Mouse (Mus musculus): ENCODE results near the gene Mmp28. TPM values are rescaled to one million over a fixed set of nuclear protein-coding genes. Genes with fewer than 3 reads are reported as not detected.
A peak's percentile ranks its signal among the peaks of the same experiment; 100 is the strongest.

Mmp28 gene
- polyA plus RNA-seq, 1 experiment from 2014 or later: 3.2 TPM

DNA sequence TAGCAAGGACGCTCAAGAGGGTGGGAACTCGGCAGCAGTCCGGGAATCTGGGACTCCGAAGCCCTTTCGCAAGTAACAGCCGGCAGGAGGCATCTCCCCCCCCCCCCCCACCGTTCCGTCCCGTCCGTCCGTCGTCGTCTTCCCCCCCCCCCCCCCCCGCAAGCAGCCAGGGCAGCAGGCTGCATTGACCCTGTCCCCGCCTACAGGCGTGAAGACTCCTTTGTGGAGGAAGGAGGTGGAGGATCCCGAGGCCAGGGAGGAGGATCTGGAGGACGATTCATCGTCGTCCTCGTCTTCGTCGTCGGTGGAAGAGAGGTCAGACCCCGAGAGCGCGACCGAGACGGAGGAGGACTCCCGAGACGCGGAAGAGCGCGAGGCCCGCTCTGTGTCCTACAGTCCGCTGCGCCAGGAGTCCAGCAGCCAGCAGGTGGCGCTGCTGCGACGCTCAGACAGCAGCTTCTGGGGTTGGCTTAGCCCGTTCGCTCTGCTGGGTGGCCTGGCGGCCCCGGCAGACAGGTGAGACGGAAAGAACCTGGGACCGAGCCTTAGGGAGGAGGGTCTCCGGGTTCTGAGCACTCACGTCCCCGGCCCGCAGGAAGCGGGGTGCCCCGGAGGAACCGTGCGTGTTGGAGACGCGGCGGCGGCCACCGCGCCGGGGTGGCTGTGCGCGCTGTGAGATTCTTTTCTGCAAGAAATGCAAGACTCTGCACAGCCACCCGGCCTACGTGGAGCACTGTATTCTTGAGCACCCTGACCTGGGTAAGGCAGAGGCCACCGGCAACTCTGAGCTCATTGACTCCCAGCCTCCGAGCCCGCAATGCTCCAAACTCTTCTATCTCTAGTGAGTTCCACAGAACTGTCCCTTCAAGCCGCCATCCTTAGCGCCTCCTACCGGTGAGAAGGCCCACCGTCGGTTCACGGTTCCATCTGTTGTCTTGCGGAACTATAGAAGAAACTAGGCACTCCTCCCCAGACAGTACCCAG lies 22.5 kb downstream of the Mmp28 start:
- ATAC-seq (ENCODE audit: insufficient read depth, low FRiP score, low TSS enrichment) (peak; percentile 95), DNase-seq (ENCODE audit: low spot score) (peak; percentile 96)
- H3K27me3 ChIP-seq (ENCODE audit: control insufficient read depth, insufficient read depth, low read length): peaks cover 44% of the 10 kb centered on the region
- WGBS: under 1% methylated on average over 67 of the region's 75 CpGs
- H3K27ac ChIP-seq (ENCODE audit: low read depth, low read length): no peak overlapping the region
- peak overlapping the region; percentile 49 for H3K9ac ChIP-seq (ENCODE audit: low read length)
- no peaks in the 10 kb centered on the region for H3K9me3 ChIP-seq (ENCODE audit: control insufficient read depth, low read length)
- no peaks in the 10 kb centered on the region for H3K36me3 ChIP-seq (ENCODE audit: control insufficient read depth, insufficient read depth, low read length)
- peak overlapping the region; percentile 90 for H3K4me2 ChIP-seq (ENCODE audit: low read depth)
- H3K4me1 ChIP-seq (ENCODE audit: control insufficient read depth, insufficient read depth, low read length): no peaks in the 10 kb centered on the region
- peak overlapping the region; percentile 48 for H3K4me3 ChIP-seq (ENCODE audit: low read depth, low read length)

DNA sequence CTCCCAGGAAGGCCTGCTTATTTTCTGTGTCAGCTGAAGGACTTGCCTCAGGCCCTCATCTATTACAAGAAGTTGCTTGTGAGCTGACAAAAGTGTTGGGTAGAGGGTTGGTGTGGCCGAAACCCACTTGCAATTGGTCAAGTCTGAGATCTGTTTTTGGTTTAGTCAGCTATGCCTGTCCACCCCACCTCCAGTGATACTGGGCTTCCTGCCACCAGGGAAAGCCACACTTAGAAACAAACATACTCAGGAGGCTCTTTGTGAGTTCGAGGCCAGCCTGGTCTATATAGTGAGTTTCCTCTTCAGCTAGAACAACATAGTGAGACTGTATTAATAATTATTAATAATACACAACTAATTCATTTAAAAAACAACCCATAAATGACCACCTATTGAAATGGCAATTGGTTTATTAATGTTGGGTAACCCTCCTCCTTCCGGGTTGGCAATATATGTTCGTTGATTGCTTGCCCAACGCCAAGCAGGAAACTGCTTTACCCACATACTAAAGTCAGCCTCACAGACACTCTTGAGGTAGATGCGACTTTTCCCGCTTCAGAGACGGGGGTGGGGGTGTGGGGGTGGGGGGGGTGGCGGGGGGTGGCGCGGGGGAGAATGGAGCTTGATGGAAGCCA lies 23.3 kb downstream of the Mmp28 start:
- Histone ChIP-seq H3K9ac (ENCODE audit: low read length) (no peak overlapping the region; the same call in 1 of the 2 replicates), H3K9me3 (ENCODE audit: control insufficient read depth, low read length) (no peaks in the 10 kb centered on the region), H3K27me3 (ENCODE audit: control insufficient read depth, insufficient read depth, low read length) (peaks cover 36% of the 10 kb centered on the region), H3K4me3 (ENCODE audit: low read depth, low read length) (peak overlapping the region; percentile 48; the same call in 1 of the 2 replicates), H3K4me2 (ENCODE audit: low read depth) (peak overlapping the region; percentile 90), H3K36me3 (ENCODE audit: control insufficient read depth, insufficient read depth, low read length) (no peaks in the 10 kb centered on the region), H3K27ac (ENCODE audit: low read depth, low read length) (no peak overlapping the region), H3K4me1 (ENCODE audit: control insufficient read depth, insufficient read depth, low read length) (no peaks in the 10 kb centered on the region)
- ATAC-seq (ENCODE audit: insufficient read depth, low FRiP score, low TSS enrichment) (no peak), DNase-seq (ENCODE audit: low spot score) (no peak)
- WGBS: 32% methylated on average over 11 of the region's 11 CpGs

DNA sequence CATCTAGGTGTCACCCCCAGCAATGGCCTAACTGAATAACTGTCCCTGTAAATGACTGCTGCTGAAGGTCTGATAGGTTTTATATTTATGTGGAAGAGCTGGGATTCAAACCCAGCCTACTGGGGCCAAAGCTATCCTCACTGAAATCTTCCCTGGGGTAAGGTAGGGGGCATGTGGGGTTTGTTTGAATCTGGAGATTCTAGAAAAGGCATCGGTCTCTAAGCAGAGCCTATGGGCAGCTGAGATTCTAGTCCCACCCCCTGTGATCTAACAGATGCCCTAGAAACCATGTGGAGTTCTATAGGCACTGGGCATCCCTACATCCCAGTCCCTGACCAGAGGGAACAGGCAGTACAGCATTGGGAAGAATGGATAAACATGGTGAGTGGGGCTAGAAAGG lies 25.5 kb downstream of the Mmp28 start, which contains the start of gene 1700020L24Rik:
Gene 1700020L24Rik, plus strand, starts transcription at position 301 of the 400 bp plus-strand sequence.
- Histone ChIP-seq H3K4me1 (ENCODE audit: control insufficient read depth, insufficient read depth, low read length) (no peaks in the 10 kb centered on the region), H3K4me3 (ENCODE audit: low read depth, low read length) (no peak within 1 kb of the TSS), H3K27me3 (ENCODE audit: control insufficient read depth, insufficient read depth, low read length) (peaks cover 15% of the 10 kb centered on the region), H3K9me3 (ENCODE audit: control insufficient read depth, low read length) (no peaks in the 10 kb centered on the region), H3K36me3 (ENCODE audit: control insufficient read depth, insufficient read depth, low read length) (no peaks in the 10 kb centered on the region), H3K27ac (ENCODE audit: low read depth, low read length) (no peak within 1 kb of the TSS), H3K4me2 (ENCODE audit: low read depth) (no peak within 1 kb of the TSS), H3K9ac (ENCODE audit: low read length) (no peak within 1 kb of the TSS)
- 92% methylated on average over 1 of the region's 1 CpGs for WGBS
- no peak for DNase-seq (ENCODE audit: low spot score)
- ATAC-seq (ENCODE audit: insufficient read depth, low FRiP score, low TSS enrichment): no peak

DNA sequence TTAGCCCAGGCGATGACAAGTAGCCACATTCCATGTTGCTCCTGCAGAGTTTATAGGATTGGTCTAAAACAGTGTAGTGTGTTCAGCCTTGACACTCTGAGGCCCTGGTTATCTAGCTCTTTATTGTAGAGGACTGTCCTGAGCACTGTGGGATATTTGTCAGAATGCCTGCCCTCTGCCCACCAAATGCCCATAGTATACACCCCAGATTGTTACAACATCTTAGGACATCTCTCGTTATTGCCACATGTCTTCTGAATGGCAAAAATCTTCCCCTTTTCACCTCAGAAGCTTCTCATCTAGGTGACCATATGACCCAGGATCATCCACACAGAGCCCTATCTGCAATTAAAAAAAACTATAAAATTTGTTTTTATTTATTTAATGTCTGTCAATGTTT lies 30.3 kb downstream of the Mmp28 start:
- Histone ChIP-seq H3K4me1 (ENCODE audit: control insufficient read depth, insufficient read depth, low read length) (no peaks in the 10 kb centered on the region), H3K4me2 (ENCODE audit: low read depth) (no peak overlapping the region), H3K9ac (ENCODE audit: low read length) (no peak overlapping the region), H3K27me3 (ENCODE audit: control insufficient read depth, insufficient read depth, low read length) (peaks cover 3% of the 10 kb centered on the region), H3K4me3 (ENCODE audit: low read depth, low read length) (no peak overlapping the region), H3K9me3 (ENCODE audit: control insufficient read depth, low read length) (no peaks in the 10 kb centered on the region), H3K27ac (ENCODE audit: low read depth, low read length) (no peak overlapping the region), H3K36me3 (ENCODE audit: control insufficient read depth, insufficient read depth, low read length) (no peaks in the 10 kb centered on the region)
- 87% methylated on average over 2 of the region's 2 CpGs for WGBS
- ATAC-seq (ENCODE audit: insufficient read depth, low FRiP score, low TSS enrichment): no peak
- DNase-seq (ENCODE audit: low spot score): no peak

DNA sequence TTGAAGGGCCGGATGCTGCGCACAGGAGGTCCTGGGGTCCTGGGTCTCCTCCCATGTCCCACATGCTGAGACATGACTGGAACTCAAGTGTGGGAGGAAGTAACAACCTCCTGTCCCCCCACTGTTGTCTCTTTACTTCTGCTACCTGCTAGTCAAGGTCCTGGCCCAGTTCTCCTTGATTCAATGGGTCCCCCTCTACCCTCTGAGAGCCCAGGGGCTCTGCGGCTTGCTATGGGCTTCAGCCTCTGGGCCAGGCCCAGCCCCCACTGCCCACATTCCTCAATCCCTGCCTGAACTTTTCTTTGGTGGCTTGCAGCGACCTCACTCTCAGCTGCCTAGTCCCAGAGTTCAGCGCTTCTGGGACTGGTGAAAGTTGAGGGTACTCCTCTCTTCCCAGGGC lies 33.5 kb downstream of the Mmp28 start, which contains the start of gene Gas2l2:
Gene Gas2l2, minus strand, starts transcription at position 101 of the 400 bp plus-strand sequence.
- Histone ChIP-seq H3K9ac (ENCODE audit: low read length) (no peak within 1 kb of the TSS), H3K4me2 (ENCODE audit: low read depth) (no peak within 1 kb of the TSS)

DNA sequence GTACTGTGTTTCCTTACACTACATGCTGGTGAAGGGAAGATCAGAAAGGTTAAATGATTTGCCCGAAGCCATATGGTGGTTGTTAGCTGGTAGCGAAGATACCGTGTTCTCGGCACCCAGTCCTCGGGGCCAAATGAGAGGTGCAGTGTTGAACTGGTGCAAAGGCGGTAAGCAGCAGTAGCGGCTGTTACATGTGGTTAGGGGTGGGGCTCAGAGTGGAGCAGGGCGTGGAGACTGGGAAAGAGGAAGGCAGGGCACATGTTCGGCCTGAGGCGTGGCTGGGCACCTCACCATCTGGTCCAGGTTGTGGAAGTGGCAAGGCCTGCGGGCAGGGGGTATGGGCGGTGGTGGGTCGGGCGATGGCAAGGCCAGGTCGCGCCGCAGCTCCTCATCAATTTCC lies 35.9 kb downstream of the Mmp28 start:
- Histone ChIP-seq H3K9ac (ENCODE audit: low read length) (no peak overlapping the region), H3K9me3 (ENCODE audit: control insufficient read depth, low read length) (no peaks in the 10 kb centered on the region), H3K4me2 (ENCODE audit: low read depth) (no peak overlapping the region), H3K27ac (ENCODE audit: low read depth, low read length) (no peak overlapping the region), H3K4me1 (ENCODE audit: control insufficient read depth, insufficient read depth, low read length) (no peaks in the 10 kb centered on the region), H3K36me3 (ENCODE audit: control insufficient read depth, insufficient read depth, low read length) (no peaks in the 10 kb centered on the region), H3K27me3 (ENCODE audit: control insufficient read depth, insufficient read depth, low read length) (peaks cover 10% of the 10 kb centered on the region), H3K4me3 (ENCODE audit: low read depth, low read length) (no peak overlapping the region)
- ATAC-seq (ENCODE audit: insufficient read depth, low FRiP score, low TSS enrichment) (no peak), DNase-seq (ENCODE audit: low spot score) (no peak)
- WGBS: 35% methylated on average over 14 of the region's 17 CpGs

More for the DNA sequence above, 33.5 kb downstream of the Mmp28 start, which contains the start of gene Gas2l2:
- ATAC-seq (ENCODE audit: insufficient read depth, low FRiP score, low TSS enrichment) (no peak), DNase-seq (ENCODE audit: low spot score) (no peak)
- Histone ChIP-seq H3K27me3 (ENCODE audit: control insufficient read depth, insufficient read depth, low read length) (peaks cover 10% of the 10 kb centered on the region), H3K9me3 (ENCODE audit: control insufficient read depth, low read length) (no peaks in the 10 kb centered on the region), H3K4me1 (ENCODE audit: control insufficient read depth, insufficient read depth, low read length) (no peaks in the 10 kb centered on the region), H3K27ac (ENCODE audit: low read depth, low read length) (no peak within 1 kb of the TSS), H3K36me3 (ENCODE audit: control insufficient read depth, insufficient read depth, low read length) (no peaks in the 10 kb centered on the region), H3K4me3 (ENCODE audit: low read depth, low read length) (no peak within 1 kb of the TSS)
- WGBS: 63% methylated on average over 5 of the region's 5 CpGs

DNA sequence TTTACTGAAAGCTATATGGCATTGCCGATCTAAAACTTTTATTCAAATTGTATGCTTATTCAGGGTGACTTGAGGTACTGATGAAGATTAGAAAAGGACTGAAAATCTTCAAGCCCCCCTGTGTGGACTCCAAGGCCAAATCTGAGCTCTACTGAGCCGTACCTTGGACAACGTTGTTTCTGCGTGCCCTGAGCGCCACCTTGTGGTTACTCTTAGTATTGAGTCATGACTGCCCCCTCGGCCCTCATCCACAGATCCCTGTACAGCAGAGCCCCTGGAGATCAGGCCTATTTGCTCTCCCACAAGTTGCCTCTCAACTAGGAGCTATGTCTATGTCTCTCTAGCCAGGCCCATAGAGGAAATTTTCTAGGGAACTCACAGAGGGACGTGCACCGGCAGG lies 38.2 kb downstream of the Mmp28 start:
- Histone ChIP-seq H3K36me3 (ENCODE audit: control insufficient read depth, insufficient read depth, low read length) (no peaks in the 10 kb centered on the region), H3K4me3 (ENCODE audit: low read depth, low read length) (no peak overlapping the region), H3K9ac (ENCODE audit: low read length) (no peak overlapping the region), H3K4me1 (ENCODE audit: control insufficient read depth, insufficient read depth, low read length) (no peaks in the 10 kb centered on the region), H3K27ac (ENCODE audit: low read depth, low read length) (no peak overlapping the region), H3K27me3 (ENCODE audit: control insufficient read depth, insufficient read depth, low read length) (peaks cover 20% of the 10 kb centered on the region), H3K9me3 (ENCODE audit: control insufficient read depth, low read length) (no peaks in the 10 kb centered on the region), H3K4me2 (ENCODE audit: low read depth) (no peak overlapping the region)
- ATAC-seq (ENCODE audit: insufficient read depth, low FRiP score, low TSS enrichment): no peak
- WGBS: 8% methylated on average over 8 of the region's 8 CpGs
- peak; percentile 82 for DNase-seq (ENCODE audit: low spot score)

DNA sequence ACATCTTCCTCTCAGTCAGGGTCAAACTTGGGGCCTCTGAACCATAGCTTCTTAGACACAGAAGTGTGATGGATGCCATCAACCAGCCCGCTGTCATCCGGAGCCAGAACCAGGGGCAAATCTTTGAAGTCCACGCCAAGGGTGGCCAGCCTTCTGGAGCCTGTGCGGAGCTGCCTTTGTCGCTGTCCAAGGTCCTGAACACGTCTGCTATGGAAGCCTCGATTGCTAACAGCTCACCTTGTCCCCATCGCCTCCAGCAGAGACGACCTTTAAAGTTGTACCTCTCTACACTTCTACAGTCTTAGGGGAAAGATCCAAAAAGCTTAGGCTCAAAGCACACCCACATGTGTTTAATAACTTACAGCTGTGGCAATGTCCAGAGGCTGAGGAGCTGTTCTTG lies 41.6 kb downstream of the Mmp28 start:
- DNase-seq (ENCODE audit: low spot score) (peak; percentile 68), ATAC-seq (ENCODE audit: insufficient read depth, low FRiP score, low TSS enrichment) (no peak)
- Histone ChIP-seq H3K27ac (ENCODE audit: low read depth, low read length) (no peak overlapping the region), H3K27me3 (ENCODE audit: control insufficient read depth, insufficient read depth, low read length) (peaks cover 32% of the 10 kb centered on the region), H3K36me3 (ENCODE audit: control insufficient read depth, insufficient read depth, low read length) (no peaks in the 10 kb centered on the region), H3K9me3 (ENCODE audit: control insufficient read depth, low read length) (no peaks in the 10 kb centered on the region), H3K4me2 (ENCODE audit: low read depth) (no peak overlapping the region), H3K4me3 (ENCODE audit: low read depth, low read length) (no peak overlapping the region), H3K4me1 (ENCODE audit: control insufficient read depth, insufficient read depth, low read length) (peaks cover 4% of the 10 kb centered on the region; the same call in 1 of the 2 replicates), H3K9ac (ENCODE audit: low read length) (no peak overlapping the region)
- WGBS: 1% methylated on average over 9 of the region's 9 CpGs

Measured in neural tube, embryonic 11.5 days (tissue).